Mouse (Mus musculus) liver, embryonic 14.5 days (tissue): Measurements from ENCODE around the gene 6330409D20Rik.

Source experiments
- CTCF ChIP-seq: IDR thresholded peaks from 2 replicates; pipeline ENCODE4 v1.5.1; 2016; ENCODE audit warnings: antibody characterized with exemption, low read depth, control low read depth
- EP300 ChIP-seq: IDR thresholded peaks from 2 replicates; pipeline ENCODE4 v1.6.1; 2016; ENCODE audit warnings: antibody characterized with exemption, low read depth

DNA sequence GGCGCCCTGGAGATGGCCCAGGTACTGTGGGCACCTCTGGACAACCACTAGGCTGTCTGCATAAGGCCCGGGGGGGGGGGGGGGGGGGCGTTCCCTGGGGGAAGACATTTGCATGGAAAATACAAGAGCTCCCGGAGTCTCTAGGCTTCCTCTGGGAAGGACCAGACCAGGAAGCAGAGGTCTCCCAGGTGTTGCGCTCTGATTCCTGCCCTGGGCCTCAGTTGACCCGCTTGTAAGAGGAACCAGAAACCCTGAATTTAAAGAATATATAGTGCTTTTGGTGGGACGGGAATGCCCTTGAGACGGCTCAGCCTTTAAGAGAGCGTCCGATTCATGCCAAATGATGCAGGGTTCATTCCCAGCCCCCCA lies 10.8 kb upstream of the 6330409D20Rik start:
- TF ChIP-seq CTCF (no peak), EP300 (no peak)
